Mouse (Mus musculus) cerebellum, adult 9-11 months (tissue): ENCODE measurements around the gene Tex2.
"Not testable (repeated sequence)": the region's sequence is repeated elsewhere in the genome, so short reads cannot be mapped to it uniquely, and the experiment has no call there.

Experiments used
- DNase-seq: peaks from one replicate; pipeline ENCODE4 v3.0.0; 2022

Tex2 gene

GRCm38 (mm10) chr11:106612961-106613637 lies at the start of gene Tex2:
Tex2 (minus strand) TSS chr11:106613423.
- DNase-seq, result peak; percentile 99

GRCm38 (mm10) chr11:106662634-106663407 lies 49.6 kb upstream of the Tex2 start:
- DNase-seq, result no peak

GRCm38 (mm10) chr11:106660453-106661081 lies 47.3 kb upstream of the Tex2 start:
- no peak for DNase-seq

- DNase-seq, result no peak
Observed at GRCm38 (mm10) chr11:106659598-106660295, 46.5 kb upstream of the Tex2 start.

GRCm38 (mm10) chr11:106658051-106658880 lies 45.0 kb upstream of the Tex2 start:
- DNase-seq, result peak; percentile 89

- DNase-seq, result not testable (repeated sequence)
Observed at GRCm38 (mm10) chr11:106656896-106657498, 43.8 kb upstream of the Tex2 start.

GRCm38 (mm10) chr11:106648347-106648746 lies 35.1 kb upstream of the Tex2 start:
- DNase-seq, result peak; percentile 65

GRCm38 (mm10) chr11:106642966-106643637 lies 29.9 kb upstream of the Tex2 start:
- no peak for DNase-seq

GRCm38 (mm10) chr11:106641580-106641979 lies 28.4 kb upstream of the Tex2 start:
- no peak for DNase-seq

GRCm38 (mm10) chr11:106640059-106640458 lies 26.8 kb upstream of the Tex2 start:
- DNase-seq, result no peak

GRCm38 (mm10) chr11:106639356-106639692 lies 26.1 kb upstream of the Tex2 start:
- DNase-seq, result no peak

GRCm38 (mm10) chr11:106638551-106639355 lies 25.5 kb upstream of the Tex2 start:
- no peak for DNase-seq

- no peak for DNase-seq
Observed at GRCm38 (mm10) chr11:106637754-106638153, 24.5 kb upstream of the Tex2 start.

- DNase-seq, result no peak
Observed at GRCm38 (mm10) chr11:106635946-106636345, 22.7 kb upstream of the Tex2 start.

- not testable (repeated sequence) for DNase-seq
Observed at GRCm38 (mm10) chr11:106634175-106634574, 21.0 kb upstream of the Tex2 start.

- DNase-seq, result no peak
Observed at GRCm38 (mm10) chr11:106633456-106633855, 20.2 kb upstream of the Tex2 start.

- no peak for DNase-seq
Observed at GRCm38 (mm10) chr11:106627692-106628091, 14.5 kb upstream of the Tex2 start.

GRCm38 (mm10) chr11:106625577-106625976 lies 12.4 kb upstream of the Tex2 start:
- no peak for DNase-seq

GRCm38 (mm10) chr11:106623629-106624028 lies 10.4 kb upstream of the Tex2 start:
- no peak for DNase-seq

- no peak for DNase-seq
Observed at GRCm38 (mm10) chr11:106622056-106622455, 8.8 kb upstream of the Tex2 start.
